Mouse (Mus musculus): ENCODE data around the gene Ralgapa2. TPM values are rescaled to one million over a fixed set of nuclear protein-coding genes. Genes with fewer than 3 reads are reported as not detected.

Ralgapa2 gene
- total and polyA plus RNA-seq, 3 experiments: 9.2 to 9.6 TPM; not detected in 1

DNA sequence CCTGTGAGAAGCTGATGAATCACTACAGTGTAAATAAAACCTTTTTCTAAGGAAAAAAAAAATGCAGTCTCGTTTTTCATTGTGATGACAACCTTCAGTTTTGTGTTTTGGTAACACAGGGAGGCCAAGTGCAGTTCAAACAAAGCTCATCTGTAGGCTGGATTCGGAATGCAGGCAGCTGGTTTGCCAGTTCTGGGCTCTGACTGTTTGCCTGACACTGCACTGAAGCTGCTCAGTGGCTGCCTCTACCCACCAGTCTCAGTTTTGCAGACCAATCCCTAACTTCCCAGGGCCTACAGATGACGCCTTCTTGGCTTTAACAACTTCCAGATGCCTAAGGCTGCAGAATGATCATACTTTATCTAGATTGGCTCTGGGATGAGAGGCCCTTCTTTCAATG, 205.1 kb downstream of the Ralgapa2 start:
- H3K4me1 ChIP-seq (ENCODE audit: control insufficient read depth in 1 of 2, insufficient read depth in 2 of 2, low read length in 2 of 2): no peaks in the 10 kb centered on the region
- TF ChIP-seq MAZ (IDR thresholded peaks at IDR 0.05; ENCODE audit: low read depth, low read length) (no peak), RAD21 (IDR thresholded peaks at IDR 0.05; ENCODE audit: low read depth, low read length) (no peak), TAL1 (IDR thresholded peaks at IDR 0.05; ENCODE audit: low read length) (no peak), TBP (IDR thresholded peaks at IDR 0.05; ENCODE audit: low read depth, low read length) (no peak), UBTF (IDR thresholded peaks at IDR 0.05; ENCODE audit: borderline replicate concordance, insufficient read depth, low read depth, low read length) (no peak), HCFC1 (IDR thresholded peaks at IDR 0.05; ENCODE audit: low read depth, low read length) (no peak)
- no peak overlapping the region for H3K9ac ChIP-seq (ENCODE audit: control insufficient read depth, low read depth, low read length, poor library complexity, severe bottlenecking)
- H3K36me3 ChIP-seq (ENCODE audit: control insufficient read depth in 1 of 2, insufficient read depth in 2 of 2, low read length in 2 of 2): no peaks in the 10 kb centered on the region
- H3K27me3 ChIP-seq (ENCODE audit: control insufficient read depth in 1 of 2, insufficient read depth in 2 of 2, low read length in 2 of 2): no peaks in the 10 kb centered on the region
- H3K79me2 ChIP-seq (ENCODE audit: control insufficient read depth, insufficient read depth, low read length, poor library complexity): no peaks in the 10 kb centered on the region
- DNase-seq (ENCODE audit: low read depth, low spot score): no peak
- H3K9me3 ChIP-seq (replicated peaks; ENCODE audit: insufficient read depth, low read length): no peaks in the 10 kb centered on the region
- no peak overlapping the region for H3K27ac ChIP-seq (ENCODE audit: control insufficient read depth, low read depth, low read length)
- H3K4me3 ChIP-seq (ENCODE audit: control insufficient read depth in 1 of 2, insufficient read depth in 1 of 2, low read depth in 2 of 2, low read length in 2 of 2): no peak overlapping the region

DNA sequence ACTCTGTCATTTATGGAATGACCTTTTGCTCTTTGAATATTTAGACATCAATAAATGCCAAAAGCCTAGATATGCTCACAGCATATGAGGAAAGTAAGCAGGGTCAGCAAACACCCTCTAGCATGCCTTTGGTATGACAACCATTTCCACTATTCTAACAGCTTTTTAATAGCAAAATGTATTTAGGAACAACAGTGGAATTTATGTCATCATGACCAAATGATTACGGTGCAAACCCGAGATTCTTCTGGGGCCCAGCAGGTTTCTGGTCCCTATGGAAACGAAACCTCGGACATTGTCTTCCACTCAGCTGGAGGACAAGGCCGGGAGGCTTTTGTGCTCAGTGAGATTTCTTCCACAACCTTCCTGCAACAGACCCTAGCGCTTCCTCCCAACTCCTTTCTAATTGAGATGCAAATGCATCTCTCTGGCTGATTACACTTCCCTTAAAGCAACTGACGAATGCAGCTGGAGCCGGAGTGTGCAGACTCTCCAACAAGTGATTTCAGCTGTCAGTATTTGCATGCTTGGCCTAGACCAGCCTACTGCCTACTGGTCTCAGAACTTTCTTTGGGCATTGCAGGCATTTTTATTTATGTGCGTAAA, 209.9 kb downstream of the Ralgapa2 start:
- DNase-seq (ENCODE audit: low read depth, low spot score): no peak
- Histone ChIP-seq H3K4me1 (ENCODE audit: control insufficient read depth in 1 of 2, insufficient read depth in 2 of 2, low read length in 2 of 2) (no peaks in the 10 kb centered on the region), H3K4me3 (ENCODE audit: control insufficient read depth in 1 of 2, insufficient read depth in 1 of 2, low read depth in 2 of 2, low read length in 2 of 2) (no peak overlapping the region), H3K9ac (ENCODE audit: control insufficient read depth, low read depth, low read length, poor library complexity, severe bottlenecking) (no peak overlapping the region), H3K36me3 (ENCODE audit: control insufficient read depth in 1 of 2, insufficient read depth in 2 of 2, low read length in 2 of 2) (no peaks in the 10 kb centered on the region), H3K9me3 (replicated peaks; ENCODE audit: insufficient read depth, low read length) (no peaks in the 10 kb centered on the region), H3K79me2 (ENCODE audit: control insufficient read depth, insufficient read depth, low read length, poor library complexity) (no peaks in the 10 kb centered on the region), H3K27me3 (ENCODE audit: control insufficient read depth in 1 of 2, insufficient read depth in 2 of 2, low read length in 2 of 2) (no peaks in the 10 kb centered on the region), H3K27ac (ENCODE audit: control insufficient read depth, low read depth, low read length) (no peak overlapping the region)
- TF ChIP-seq ZNF384 (IDR thresholded peaks at IDR 0.05; ENCODE audit: low read depth, low read length) (no peak), POLR2AphosphoS2 (IDR thresholded peaks at IDR 0.05; ENCODE audit: low read length) (no peak), E2F4 (IDR thresholded peaks at IDR 0.05; ENCODE audit: borderline replicate concordance, low read depth, low read length) (no peak), BHLHE40 (IDR thresholded peaks at IDR 0.05; ENCODE audit: borderline replicate concordance, low read depth, low read length) (no peak), GATA1 (IDR thresholded peaks at IDR 0.05; ENCODE audit: low read depth, low read length) (no peak), MXI1 (IDR thresholded peaks at IDR 0.05; ENCODE audit: low read depth, low read length) (no peak), SMC3 (IDR thresholded peaks at IDR 0.05; ENCODE audit: low read depth, low read length) (no peak), USF2 (IDR thresholded peaks at IDR 0.05; ENCODE audit: borderline replicate concordance in 1 of 2, insufficient read depth in 1 of 2, low read depth in 1 of 2, low read length in 2 of 2) (no peak), GABPA (IDR thresholded peaks at IDR 0.05; ENCODE audit: low read depth, low read length) (no peak), RCOR1 (IDR thresholded peaks at IDR 0.05; ENCODE audit: low read depth, low read length) (no peak), CTCF (IDR thresholded peaks at IDR 0.05 in 2 of 3, conservative IDR thresholded peaks at IDR 0.05 in 1 of 3; ENCODE audit: control insufficient read depth in 1 of 3, insufficient read depth in 1 of 3, low read depth in 2 of 3, low read length in 3 of 3, poor library complexity in 1 of 3, severe bottlenecking in 1 of 3) (no peak), NRF1 (IDR thresholded peaks at IDR 0.05; ENCODE audit: insufficient read depth, low read depth, low read length, poor library complexity, severe bottlenecking) (no peak), MEF2A (IDR thresholded peaks at IDR 0.05; ENCODE audit: extremely low read depth, insufficient replicate concordance, low read depth, low read length, poor library complexity, severe bottlenecking) (no peak), USF1 (IDR thresholded peaks at IDR 0.05; ENCODE audit: low read depth, low read length) (no peak), KAT2A (conservative IDR thresholded peaks at IDR 0.05; ENCODE audit: low read depth, low read length) (no peak), POLR2AphosphoS5 (IDR thresholded peaks at IDR 0.05; ENCODE audit: borderline replicate concordance, low read depth, low read length) (no peak), ETS1 (IDR thresholded peaks at IDR 0.05; ENCODE audit: low read depth, low read length) (no peak), CHD1 (IDR thresholded peaks at IDR 0.05; ENCODE audit: low read depth, low read length) (no peak), ZMIZ1 (IDR thresholded peaks at IDR 0.05; ENCODE audit: low read depth, low read length) (no peak)
